Mouse (Mus musculus): ENCODE measurements around the gene Med7.

Med7 gene

DNA sequence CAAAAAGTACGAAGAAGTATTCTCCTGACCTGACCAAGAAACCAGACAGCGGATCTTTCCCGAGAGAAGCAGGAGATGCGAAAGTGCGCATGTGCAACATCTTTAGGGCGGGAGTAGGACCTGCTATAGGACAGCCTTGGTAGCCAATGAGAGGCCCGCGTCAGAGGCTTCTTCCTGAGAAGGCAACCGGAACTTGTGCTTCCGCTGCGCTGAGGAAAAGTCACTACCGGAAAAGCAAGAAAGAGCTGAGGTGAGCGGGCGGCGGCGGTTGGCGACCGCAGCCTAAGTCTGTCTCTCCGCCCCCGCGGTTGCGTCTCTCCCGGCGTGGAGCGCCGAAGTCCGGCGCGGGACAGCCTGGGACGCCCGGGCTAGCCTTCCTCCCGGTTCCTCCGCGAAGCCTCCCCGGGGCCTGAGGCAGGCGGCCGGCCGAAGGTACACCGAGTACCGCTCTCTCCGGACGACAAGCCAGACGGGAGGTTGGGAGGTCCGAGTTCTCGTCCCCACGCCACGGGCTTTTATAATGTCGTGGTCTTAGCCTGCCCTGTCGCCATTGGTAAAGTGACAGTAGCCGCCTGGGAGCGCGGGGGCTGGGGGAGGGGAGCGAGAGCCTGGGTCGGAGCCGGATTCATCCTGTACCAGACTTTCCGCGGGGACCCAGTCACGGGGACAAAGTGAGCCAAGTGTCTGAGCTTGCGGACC, at the start of gene Med7:
Med7 (plus strand) TSS at position 166 of the 699 bp plus-strand sequence.
- DNase-seq: peak; percentile 98

DNA sequence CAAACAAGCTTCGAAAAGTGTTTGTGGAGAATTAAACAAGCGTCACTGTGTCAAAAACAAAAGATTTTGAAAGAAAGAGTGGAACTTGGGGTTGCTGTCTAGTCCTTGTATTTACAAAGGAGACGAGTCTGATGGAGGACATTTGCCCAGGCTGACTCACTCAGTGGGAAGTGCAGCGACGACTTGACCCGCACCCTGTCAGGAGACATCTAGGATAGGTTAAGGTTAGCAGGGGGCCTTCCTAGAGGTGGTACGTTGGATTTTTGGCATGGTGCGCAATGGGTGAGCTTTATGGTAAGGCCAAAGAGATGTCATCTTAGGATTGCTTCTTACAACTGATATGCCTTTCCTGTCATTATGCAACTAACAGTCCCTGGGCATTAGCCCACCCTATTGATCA, 49.7 kb upstream of the Med7 start:
- no peak for DNase-seq

DNA sequence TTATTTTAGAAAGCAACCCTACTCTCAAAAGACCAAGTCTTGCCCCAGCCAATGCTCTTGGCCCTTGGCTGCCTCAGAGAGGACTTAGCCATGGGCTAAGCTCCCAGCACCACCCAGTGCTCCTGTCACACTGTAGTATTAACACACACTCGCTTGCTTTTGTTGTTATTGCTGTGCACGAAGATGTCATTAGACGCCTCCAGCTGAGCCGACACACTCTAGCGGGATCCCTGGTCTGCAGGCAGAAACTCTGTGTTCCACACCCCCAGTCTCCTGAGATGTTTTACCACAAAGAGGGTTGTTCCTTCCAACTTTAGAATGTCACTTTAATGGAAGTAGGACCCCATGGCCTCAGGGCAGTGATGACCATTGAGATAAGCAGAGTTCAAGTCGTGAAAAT, 48.3 kb upstream of the Med7 start:
- no peak for DNase-seq

DNA sequence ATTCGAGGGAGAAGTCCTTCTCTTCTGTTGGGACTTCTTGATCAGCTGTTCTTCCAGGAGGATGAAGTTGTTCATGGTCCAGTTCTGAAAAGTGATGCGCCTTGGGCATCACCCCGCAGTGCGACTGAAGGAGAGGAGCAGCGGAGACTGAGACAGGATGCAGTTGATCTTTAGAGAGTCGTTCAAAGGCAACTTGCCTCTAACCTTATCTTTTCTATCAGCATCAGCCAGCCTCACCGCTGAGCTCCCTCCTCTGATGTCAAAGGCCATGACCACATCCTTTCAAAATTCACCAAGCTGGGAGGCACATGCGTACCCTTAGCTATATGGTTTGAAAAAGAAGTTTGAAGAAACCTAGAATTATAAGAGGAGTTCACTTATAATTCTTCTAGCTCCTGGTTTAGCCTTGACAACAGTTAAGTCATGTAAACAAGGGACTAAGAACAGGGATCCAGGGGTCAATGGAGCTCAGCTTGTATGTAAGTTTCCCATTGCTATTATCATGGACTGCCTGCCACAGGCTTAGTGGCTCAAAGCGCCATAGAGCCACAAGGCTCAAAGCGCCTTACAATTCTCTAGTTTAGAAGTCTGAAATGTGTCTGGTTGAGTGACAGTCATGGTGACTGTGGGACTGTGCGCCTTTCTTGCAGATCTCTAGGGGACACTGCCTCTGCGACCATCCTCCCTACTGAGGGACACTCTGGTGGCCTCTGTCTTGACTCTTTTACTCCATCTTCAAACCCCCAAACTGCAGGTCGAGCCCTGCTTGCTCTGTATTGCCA, 47.2 kb upstream of the Med7 start, which contains the start of gene Itk:
Itk (minus strand) TSS at position 180 of the 782 bp plus-strand sequence.
- no peak for DNase-seq

DNA sequence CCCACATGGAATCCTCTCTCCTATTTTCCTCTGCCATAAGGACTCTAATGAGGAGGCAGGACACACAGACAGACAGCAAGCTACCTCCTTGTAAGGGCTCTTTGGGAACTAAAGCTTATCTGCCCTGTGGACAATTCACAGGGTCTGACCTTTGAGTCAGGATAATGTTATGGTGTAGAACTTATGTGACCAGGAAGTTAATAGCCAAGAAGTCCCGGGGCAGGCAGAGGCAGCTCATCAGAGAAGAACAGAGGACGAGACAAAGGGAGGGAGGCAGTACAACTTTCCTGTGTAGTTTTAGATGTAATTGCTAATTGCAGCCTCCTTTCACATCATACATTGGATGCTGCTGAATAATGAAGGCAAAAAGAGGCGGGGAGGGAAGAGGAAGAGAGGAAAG, 46.1 kb upstream of the Med7 start:
- DNase-seq: no peak

DNA sequence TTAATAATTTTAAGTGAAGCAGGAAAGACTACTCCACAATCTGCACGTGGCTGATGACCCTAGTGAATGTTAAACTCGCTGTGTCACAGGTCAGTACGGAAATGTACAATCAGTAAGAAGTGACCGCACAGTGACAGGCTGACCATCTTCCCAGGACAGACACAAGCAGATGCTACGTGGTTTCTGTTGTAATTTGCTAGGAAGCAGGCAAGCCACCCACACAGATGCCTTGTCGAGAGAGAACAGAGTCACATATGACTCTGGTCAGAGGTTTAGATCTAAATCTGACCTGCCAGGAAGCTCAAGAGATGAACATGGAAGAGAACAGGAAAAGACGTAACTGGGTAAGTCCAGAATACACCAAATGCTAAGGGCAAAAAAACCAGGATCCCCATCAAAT, 43.8 kb upstream of the Med7 start:
- no peak for DNase-seq

DNA sequence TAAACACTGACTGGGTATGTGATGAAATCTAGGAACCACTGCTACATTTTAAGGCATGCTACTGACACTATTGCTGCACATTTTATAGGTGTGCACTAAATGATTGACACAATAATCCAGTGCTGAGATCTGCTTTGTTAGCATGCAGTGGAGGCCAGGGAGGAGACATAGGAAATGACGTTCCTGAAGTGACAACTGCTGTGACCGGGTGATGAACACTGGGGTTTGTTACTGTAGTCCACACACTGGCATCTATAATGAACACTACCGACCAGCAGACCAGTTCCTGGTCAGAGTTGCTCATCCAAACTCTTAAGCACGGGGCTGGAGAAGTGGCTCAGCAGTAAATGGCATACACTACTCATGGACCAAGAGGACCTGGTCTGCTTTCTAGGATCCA, 43.3 kb upstream of the Med7 start:
- DNase-seq: no peak

DNA sequence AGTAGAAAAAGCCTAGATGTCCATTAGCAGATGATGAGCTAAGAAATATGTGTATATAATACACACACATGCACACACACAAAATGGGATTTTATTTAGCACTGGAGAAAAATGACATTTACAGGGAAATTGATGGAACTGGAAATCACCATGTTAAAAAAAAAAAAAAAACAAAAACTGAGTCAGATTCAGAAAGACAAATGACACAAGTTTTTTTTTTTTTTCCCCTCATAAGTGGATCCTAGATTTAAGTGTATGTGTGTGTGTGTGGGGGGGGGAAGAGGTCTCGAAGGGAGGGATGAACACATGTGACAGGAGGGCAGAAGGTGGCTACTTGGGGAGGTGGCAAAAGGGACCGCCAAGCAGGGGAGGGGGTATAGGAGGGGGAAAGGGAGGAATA, 41.6 kb upstream of the Med7 start:
- DNase-seq: no peak

DNA sequence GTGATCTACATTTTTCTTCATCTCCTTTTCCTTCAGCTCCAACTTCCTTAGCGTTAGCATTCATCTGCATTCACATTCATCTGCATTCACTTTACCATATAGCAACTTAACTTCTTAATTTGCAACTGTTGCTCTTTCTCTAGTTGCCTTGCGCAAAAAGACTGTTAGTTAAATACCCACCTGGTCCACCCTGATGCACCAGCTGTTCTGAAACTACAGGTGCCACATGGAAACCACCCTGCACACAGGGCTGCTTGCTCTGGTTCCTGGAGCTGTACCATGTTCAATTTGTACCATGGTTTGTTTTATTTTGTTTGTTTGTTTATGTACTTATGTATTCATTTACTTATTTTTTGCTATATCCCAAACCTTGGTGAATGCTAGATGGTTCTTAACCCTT, 41.0 kb upstream of the Med7 start:
- DNase-seq: no peak

DNA sequence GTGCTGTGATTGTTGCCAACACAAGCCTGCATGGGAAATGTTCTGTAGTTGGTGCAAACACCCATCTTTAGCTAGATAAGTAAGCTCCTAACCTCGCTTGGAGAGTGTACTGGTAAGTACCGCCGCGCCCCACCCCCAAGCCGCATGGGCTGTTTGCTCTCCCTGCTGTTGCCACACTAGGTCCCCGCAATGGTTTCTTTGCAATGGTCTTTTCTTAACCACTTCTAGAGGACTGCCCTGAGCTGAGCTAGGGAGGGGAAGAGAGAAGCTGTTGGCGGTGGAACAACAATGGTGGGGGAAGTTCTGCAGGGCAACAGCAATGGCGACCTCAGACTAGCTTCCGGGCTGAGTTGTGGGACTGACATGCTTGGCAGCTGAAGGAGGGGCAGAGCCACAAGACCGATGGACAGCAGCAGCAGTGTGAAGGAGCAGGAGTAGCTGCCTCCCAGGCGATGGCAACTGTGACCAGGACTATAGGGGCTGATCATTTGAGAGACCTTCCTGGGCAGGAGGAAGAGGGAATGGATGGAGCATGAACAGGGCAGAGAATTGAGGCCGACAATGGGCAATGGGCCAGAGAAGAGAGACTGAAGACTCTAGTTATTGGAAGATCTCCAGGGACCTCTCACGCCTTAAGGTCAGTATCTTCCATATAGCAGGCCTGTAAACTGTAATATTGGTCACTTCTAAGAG, 40.4 kb upstream of the Med7 start, which contains the start of gene Fam71b:
Fam71b (plus strand) TSS at position 393 of the 693 bp plus-strand sequence.
- no peak for DNase-seq

DNA sequence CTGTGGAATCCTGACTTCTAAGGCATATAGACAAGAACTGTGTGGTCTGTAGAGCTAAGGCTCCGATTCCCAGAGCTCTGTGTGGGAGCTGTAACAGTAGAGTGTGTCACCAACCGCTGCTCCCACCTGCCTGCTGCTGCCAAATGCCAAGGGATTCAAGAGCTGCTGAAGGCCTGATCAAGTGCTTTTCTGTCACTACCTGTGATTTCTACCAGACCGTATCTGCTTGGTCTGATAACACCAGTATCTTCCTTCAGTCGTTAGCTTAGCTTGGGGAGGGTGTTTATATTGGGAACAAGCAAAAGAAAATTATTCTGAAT, 39.9 kb upstream of the Med7 start:
- no peak for DNase-seq

DNA sequence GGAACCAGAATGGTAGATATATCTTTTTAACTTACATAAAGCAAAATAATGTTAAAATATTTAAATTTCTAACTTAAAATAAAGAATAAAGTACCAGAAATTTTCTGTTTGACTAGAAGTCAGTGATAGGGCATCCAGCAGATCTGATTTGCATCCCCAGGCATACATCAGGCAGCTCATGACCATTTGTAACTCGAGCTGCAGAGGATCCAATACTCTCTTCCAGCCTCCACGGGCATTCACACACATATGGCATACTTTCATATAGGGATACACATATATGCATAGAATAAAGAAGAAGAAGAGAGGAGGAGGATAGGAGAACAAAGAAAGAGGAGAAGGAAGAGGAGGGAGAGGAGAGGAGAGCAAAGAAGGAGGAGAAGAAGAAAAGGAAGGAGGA, 38.8 kb upstream of the Med7 start:
- DNase-seq: no peak

DNA sequence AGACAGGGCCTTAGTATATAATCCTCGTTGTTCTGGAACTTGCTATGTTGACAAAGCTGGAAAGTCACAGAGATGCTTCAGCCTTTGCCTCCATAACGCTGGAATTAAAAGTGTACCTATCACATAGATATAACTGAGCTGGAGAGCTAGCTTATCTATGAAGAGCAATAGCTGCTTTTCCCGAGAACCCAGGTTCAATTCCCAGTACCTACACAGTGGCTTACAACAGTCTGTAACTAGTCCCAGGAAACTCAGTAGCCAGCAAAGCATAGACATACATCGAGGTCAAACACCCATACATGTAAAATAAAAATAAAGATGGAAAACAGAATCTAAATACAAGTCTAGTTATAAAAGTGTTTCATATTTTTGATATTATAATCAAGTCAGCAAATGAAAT, 38.3 kb upstream of the Med7 start:
- no peak for DNase-seq

DNA sequence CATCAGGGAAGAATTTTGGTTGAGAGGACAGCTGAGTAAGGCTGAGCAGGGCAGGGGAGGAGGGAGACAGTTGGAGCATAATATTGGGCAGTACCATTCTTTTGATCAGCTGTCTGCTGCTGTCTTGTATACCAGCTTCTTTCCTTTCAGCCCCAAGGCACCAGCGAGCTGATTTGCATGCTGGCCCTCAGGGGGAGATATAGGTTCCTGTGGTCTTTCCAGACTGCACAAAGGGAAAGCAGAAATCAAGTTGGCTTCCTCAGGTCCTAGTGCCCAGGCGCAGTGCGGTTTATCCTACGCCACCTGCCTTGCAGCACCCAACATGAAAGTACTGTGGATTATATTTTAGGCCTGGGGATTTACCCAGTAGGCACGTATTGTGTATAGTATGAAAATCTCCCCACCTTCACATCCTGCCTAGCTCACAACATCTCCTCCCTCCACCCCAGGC, 37.8 kb upstream of the Med7 start:
- no peak for DNase-seq

DNA sequence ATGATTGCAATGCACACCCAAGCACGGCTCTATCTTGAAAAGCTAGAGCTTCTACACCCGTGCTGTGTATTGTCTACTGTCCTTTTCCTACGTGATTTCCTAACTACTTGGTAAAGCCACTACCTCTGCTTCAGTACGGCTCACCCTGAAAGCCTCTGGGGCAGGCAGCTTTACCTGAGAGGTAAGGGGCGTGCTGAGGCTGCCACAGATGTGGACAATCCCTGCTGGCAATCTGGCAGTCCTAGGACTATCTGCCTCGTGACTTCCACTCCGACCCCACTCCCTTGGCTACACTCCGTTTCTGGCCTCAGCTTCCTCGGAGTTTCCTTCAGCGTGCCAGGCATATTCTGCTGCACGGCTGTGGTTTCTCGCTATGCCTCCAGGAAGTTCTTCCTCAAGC, 35.2 kb upstream of the Med7 start:
- no peak for DNase-seq

DNA sequence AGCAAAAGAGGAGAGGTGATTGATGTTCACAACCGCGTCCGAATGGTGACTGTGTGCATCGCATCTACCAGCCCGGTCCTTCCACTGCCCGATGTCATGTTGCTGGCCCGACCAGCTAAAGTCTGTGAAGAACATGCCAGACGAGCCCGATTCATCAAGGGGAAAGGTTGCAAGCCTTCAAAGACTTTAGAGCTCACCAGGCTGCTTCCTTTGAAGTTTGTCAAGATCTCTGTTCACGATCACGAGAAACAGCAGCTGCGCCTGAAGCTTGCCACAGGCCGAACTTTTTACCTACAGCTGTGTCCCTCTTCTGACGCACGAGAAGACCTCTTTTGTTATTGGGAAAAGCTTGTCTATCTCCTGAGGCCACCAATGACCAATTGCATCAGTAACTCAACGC, 31.7 kb upstream of the Med7 start:
- no peak for DNase-seq

DNA sequence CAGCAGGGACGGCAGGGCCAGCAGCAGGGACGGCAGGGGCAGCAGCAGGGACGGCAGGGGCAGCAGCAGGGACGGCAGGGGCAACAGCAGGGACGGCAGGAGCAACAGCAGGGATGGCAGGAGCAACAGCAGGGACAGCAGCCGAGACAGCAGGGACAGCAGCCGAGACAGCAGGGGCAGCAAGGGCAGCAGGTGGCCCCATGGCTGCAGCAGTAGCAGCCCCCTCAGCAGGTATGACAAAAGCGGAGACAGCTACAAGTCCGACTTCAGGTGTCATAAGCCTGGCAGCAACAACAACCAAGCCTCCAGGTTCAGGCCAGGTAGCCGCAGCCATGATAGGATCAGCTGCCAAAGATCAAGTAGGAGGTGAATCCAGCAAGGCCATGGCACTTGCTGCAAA, 30.0 kb upstream of the Med7 start:
- DNase-seq: no peak

DNA sequence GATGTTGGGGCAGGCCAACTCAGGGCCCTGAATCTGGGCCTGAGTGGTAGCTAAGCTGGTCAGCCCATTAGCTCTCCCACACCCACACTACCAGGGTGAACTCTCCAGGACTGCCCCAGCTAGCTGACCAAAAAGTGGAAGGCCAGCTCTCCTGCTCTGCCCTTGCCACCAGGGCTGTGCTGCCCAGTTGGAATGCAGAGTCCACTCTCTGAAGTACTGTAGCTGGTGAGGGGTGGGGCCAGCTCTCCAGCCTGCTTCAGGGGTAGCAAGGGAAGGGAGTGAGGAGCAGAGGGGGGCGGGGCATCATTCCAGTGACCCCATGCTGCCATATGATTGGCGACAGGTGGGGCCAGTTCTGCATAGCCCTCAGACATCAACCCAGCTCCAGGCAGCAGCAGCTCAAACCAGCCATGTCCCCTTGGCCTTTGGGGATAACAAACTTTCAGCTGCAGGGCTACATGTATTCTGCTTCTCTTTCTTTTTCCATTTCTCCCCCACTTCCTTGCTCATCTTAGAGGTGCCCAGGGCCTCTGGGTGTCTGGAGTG, 26.6 kb upstream of the Med7 start:
- DNase-seq: no peak

DNA sequence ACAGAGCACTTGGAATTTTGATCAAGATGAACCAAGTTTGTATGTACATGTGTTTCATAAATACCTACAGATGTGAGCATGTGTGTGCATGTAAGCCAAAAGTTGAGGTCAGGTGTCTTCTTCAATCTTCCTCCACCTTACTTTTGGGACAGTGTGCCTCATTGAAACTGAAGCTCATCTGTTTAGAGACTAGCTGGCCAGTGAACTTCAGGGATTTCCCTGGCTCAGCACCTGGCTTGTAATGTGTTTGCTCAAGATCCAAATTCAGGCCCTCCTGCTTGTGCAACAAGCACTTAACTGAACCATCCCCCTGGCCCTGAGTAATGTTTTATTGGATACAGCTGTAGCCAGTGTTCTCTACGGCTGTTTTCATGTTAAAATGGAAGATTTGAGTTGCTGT, 18.3 kb upstream of the Med7 start:
- no peak for DNase-seq

DNA sequence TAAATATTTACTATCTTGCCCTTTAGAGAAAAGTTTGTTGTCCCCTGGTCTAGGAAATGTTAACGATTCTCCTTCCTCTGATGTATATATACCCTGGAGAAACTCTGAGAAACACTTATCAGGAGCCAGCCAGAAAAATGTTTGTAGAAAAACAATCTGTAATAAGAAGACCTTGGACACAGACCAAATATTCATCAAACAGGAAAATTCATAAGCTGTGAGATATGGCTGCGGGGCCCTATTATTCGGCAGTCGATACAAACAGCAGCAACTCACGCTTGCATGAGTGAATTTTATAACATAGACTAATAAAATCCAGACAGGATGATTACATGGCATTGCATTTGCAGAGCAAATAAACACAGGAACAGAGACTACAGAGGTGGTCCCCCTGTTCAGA, 17.9 kb upstream of the Med7 start:
- no peak for DNase-seq

DNA sequence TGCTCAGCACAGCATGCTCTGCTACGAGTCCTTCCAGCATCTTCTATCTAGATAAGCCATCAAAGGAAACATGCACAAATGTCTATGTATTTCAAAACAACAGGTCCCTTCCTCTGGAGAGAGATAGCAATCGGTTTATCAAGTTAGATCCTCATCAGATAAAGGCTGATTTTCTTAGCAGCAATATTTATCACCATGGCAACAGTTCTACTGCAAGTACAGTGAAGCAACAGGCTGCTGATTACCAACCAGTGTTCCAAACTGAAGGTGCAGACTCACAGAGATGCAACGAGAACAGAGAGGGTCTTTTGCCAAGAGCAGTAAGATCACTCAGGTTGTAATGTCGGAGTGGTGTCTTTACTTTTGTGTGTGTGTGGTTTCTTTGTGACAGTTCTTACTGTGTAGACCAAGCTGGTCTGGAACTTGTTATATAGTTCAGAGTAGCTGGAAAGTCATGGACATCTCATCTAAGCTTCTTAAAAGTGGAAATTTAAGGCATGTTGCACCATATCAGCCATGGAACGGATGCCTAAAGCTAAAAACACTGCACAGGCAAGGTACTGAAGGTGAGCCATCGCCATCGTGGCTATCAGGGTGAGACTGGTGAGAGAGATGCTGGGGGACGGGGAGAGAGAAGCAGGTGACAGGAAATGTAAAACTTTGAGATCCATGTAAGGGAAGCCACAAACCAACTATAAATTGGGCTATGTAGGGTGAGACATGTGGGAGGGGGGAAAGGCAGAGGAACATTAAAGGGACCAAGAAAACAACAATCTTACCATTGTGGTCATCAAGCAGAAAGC, 15.4 kb upstream of the Med7 start:
- DNase-seq: no peak

DNA sequence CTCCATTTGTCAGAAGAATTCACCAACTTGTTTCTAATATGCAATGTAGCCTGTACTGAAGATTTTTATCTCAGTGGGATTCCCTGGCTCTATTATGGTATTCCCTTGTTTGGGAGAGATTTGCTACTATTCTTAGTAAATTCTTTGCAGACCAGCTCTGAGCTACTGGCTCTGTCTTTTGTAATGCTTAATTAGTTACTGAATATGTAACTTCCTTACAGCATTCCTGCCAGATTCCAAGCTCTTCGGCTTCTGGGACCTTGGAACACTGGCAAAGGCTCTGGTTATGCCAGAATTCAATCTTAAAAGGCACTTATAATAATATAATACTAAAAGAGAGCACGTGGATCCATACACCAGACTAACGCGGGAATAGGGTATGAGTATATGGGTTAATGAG, 8.6 kb upstream of the Med7 start:
- peak; percentile 56 for DNase-seq

DNA sequence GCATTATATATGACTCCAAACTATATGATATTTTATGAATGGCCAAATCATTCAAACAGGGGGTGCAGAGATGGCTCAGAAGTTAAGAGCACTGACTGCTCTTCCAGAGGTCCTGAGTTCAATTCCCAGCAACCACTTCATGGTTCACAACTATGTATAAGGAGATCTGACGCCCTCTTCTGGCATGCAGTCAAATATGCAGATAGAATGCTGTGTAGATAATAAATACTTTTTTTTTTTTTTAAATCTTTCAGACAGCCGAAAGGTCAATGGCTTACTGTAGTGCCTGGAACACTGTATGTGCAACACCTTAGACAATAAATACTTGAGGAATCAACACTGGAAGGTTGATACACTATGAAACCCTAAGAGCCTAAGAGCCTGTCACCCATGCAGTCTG, 6.6 kb upstream of the Med7 start:
- no peak for DNase-seq
